Mouse (Mus musculus) CH12.LX (cell line): ENCODE data around the gene Vwc2l. TPM values are rescaled to one million over a fixed set of nuclear protein-coding genes. Genes with fewer than 3 reads are reported as not detected.

ENCODE experiments used
- DNase-seq: peaks from one replicate; pipeline ENCODE4 v3.0.0-alpha.2; 2013; ENCODE audit errors: extremely low read depth
- H3K27ac ChIP-seq: 2 replicates; pipeline ENCODE4 v1.5.1; 2012; ENCODE audit warnings: low read depth, mild to moderate bottlenecking, control low read depth, moderate library complexity; ENCODE audit not compliant: insufficient read depth
- H3K27me3 ChIP-seq: replicated peaks from 2 replicates; pipeline ENCODE3; 2012; ENCODE audit warnings: inconsistent platforms
- H3K36me3 ChIP-seq, 2 experiments: replicated peaks in 1 of 2; 2 replicates each; pipeline versions ENCODE3 to v1.6.1; 2012; ENCODE audit warnings: inconsistent platforms in 1 of 2, low read length in 1 of 2, mild to moderate bottlenecking in 1 of 2, mixed read lengths in 1 of 2, moderate library complexity in 1 of 2; ENCODE audit not compliant: control insufficient read depth in 1 of 2, insufficient read depth in 1 of 2
- H3K4me1 ChIP-seq, 2 experiments: 2 replicates each; pipeline ENCODE4 v1.6.1; 2012; ENCODE audit warnings: inconsistent platforms in 1 of 2, moderate library complexity in 1 of 2; ENCODE audit not compliant: insufficient read depth in 2 of 2, control insufficient read depth in 1 of 2
- H3K4me2 ChIP-seq: 2 replicates; pipeline ENCODE4 v1.6.1; 2012; ENCODE audit warnings: low read depth, mild to moderate bottlenecking, control low read depth; ENCODE audit not compliant: poor library complexity, insufficient read depth, severe bottlenecking
- H3K4me3 ChIP-seq, 3 experiments: fragments of 150-350 bp in 1 of 3; sonication (generic) in 1 of 3; replicated peaks in 1 of 3; 2 replicates each; pipeline versions ENCODE3 to v1.5.1; 2011 to 2012; ENCODE audit warnings: low read depth in 2 of 3, low read length in 2 of 3, mild to moderate bottlenecking in 2 of 3, moderate library complexity in 2 of 3, control low read depth in 1 of 3, improper control_type of control experiment in 1 of 3, inconsistent platforms in 1 of 3, mixed read lengths in 1 of 3; ENCODE audit not compliant: poor library complexity in 1 of 3
- H3K79me2 ChIP-seq: replicated peaks from 2 replicates; pipeline ENCODE4 v1.6.1; 2012; ENCODE audit warnings: mild to moderate bottlenecking, moderate library complexity; ENCODE audit not compliant: control insufficient read depth, poor library complexity, insufficient read depth, severe bottlenecking; ENCODE audit errors: extremely low read depth
- H3K9ac ChIP-seq: 2 replicates; pipeline ENCODE4 v1.6.1; 2012; ENCODE audit warnings: low read depth, mild to moderate bottlenecking, control low read depth, moderate library complexity; ENCODE audit not compliant: insufficient read depth
- H3K9me3 ChIP-seq: replicated peaks from 2 replicates; pipeline ENCODE3; 2012; ENCODE audit warnings: low read length, inconsistent platforms, mixed read lengths
- CTCF ChIP-seq, 2 experiments: IDR thresholded peaks in 1 of 2; conservative IDR thresholded peaks in 1 of 2; 2 replicates each; pipeline ENCODE4 v1.5.1; 2011 to 2012; ENCODE audit warnings: low read depth in 2 of 2, low read length in 2 of 2, improper control_type of control experiment in 1 of 2, inconsistent platforms in 1 of 2, mild to moderate bottlenecking in 1 of 2, moderate library complexity in 1 of 2
- E2F4 ChIP-seq: IDR thresholded peaks from 2 replicates; pipeline ENCODE4 v1.6.1; 2011; ENCODE audit warnings: low read depth, low read length, improper control_type of control experiment; ENCODE audit not compliant: insufficient replicate concordance
- EP300 ChIP-seq: IDR thresholded peaks from 2 replicates; pipeline ENCODE4 v1.6.1; 2011; ENCODE audit warnings: low read length, improper control_type of control experiment
- GABPA ChIP-seq: IDR thresholded peaks from 2 replicates; pipeline ENCODE4 v1.6.1; 2012; ENCODE audit warnings: low read depth, low read length, improper control_type of control experiment, inconsistent platforms; ENCODE audit not compliant: insufficient replicate concordance
- HCFC1 ChIP-seq: IDR thresholded peaks from 2 replicates; pipeline ENCODE4 v1.6.1; 2012; ENCODE audit warnings: low read depth, mild to moderate bottlenecking, inconsistent platforms, low read length, improper control_type of control experiment
- KAT2A ChIP-seq: IDR thresholded peaks from 2 replicates; pipeline ENCODE4 v1.6.1; 2012; ENCODE audit warnings: low read length, improper control_type of control experiment, inconsistent platforms; ENCODE audit not compliant: insufficient replicate concordance
- MAFK ChIP-seq: IDR thresholded peaks from 2 replicates; pipeline ENCODE4 v1.6.1; 2011; ENCODE audit warnings: low read length, improper control_type of control experiment; ENCODE audit not compliant: insufficient replicate concordance
- MAX ChIP-seq: IDR thresholded peaks from 2 replicates; pipeline ENCODE4 v1.6.1; 2011; ENCODE audit warnings: low read length, improper control_type of control experiment
- MAZ ChIP-seq: IDR thresholded peaks from 2 replicates; pipeline ENCODE4 v1.6.1; 2012; ENCODE audit warnings: low read depth, mild to moderate bottlenecking, inconsistent platforms, low read length, improper control_type of control experiment, moderate library complexity
- MEF2A ChIP-seq: IDR thresholded peaks from 2 replicates; pipeline ENCODE4 v1.6.1; 2014; ENCODE audit warnings: low read depth, mild to moderate bottlenecking, inconsistent platforms, low read length, improper control_type of control experiment, borderline replicate concordance
- MXI1 ChIP-seq: IDR thresholded peaks from 2 replicates; pipeline ENCODE4 v1.6.1; 2011; ENCODE audit warnings: mild to moderate bottlenecking, low read depth, low read length, improper control_type of control experiment
- MYC ChIP-seq: IDR thresholded peaks from 2 replicates; pipeline ENCODE4 v1.6.1; 2011; ENCODE audit warnings: low read depth, mild to moderate bottlenecking, improper control_type of control experiment, low read length
- PAX5 ChIP-seq: IDR thresholded peaks from 2 replicates; pipeline ENCODE4 v1.6.1; 2012; ENCODE audit warnings: low read length, inconsistent platforms, mixed read lengths
- POLR2A ChIP-seq: IDR thresholded peaks from 2 replicates; pipeline ENCODE4 v1.6.1; 2011; ENCODE audit warnings: low read depth, mild to moderate bottlenecking, improper control_type of control experiment, low read length
- POLR2AphosphoS2 ChIP-seq: IDR thresholded peaks from 2 replicates; pipeline ENCODE4 v1.6.1; 2011; ENCODE audit warnings: low read depth, low read length, improper control_type of control experiment
- RCOR1 ChIP-seq: conservative IDR thresholded peaks from 2 replicates; pipeline ENCODE4 v1.6.1; 2012; ENCODE audit warnings: low read depth, mild to moderate bottlenecking, inconsistent platforms, low read length, improper control_type of control experiment
- SIN3A ChIP-seq: IDR thresholded peaks from 2 replicates; pipeline ENCODE4 v1.6.1; 2012; ENCODE audit warnings: low read length, improper control_type of control experiment, inconsistent platforms
- SMC3 ChIP-seq: IDR thresholded peaks from 2 replicates; pipeline ENCODE4 v1.6.1; 2011; ENCODE audit warnings: low read depth, low read length, improper control_type of control experiment
- TBP ChIP-seq: conservative IDR thresholded peaks from 2 replicates; pipeline ENCODE4 v1.6.1; 2011; ENCODE audit warnings: low read depth, low read length, improper control_type of control experiment
- TCF12 ChIP-seq: IDR thresholded peaks from 2 replicates; pipeline ENCODE4 v1.6.1; 2014; ENCODE audit warnings: low read depth, mild to moderate bottlenecking, inconsistent platforms, low read length, improper control_type of control experiment
- UBTF ChIP-seq: IDR thresholded peaks from 2 replicates; pipeline ENCODE4 v1.6.1; 2012; ENCODE audit warnings: low read depth, mild to moderate bottlenecking, inconsistent platforms, low read length, improper control_type of control experiment, moderate library complexity
- USF1 ChIP-seq: IDR thresholded peaks from 2 replicates; pipeline ENCODE4 v1.6.1; 2014; ENCODE audit warnings: low read depth, mild to moderate bottlenecking, inconsistent platforms, low read length, improper control_type of control experiment
- USF2 ChIP-seq: conservative IDR thresholded peaks from 2 replicates; pipeline ENCODE4 v1.6.1; 2011; ENCODE audit warnings: low read depth, low read length, improper control_type of control experiment
- ZKSCAN1 ChIP-seq: IDR thresholded peaks from 2 replicates; pipeline ENCODE4 v1.6.1; 2012; ENCODE audit warnings: low read depth, inconsistent platforms, low read length, improper control_type of control experiment, borderline replicate concordance
- ZMIZ1 ChIP-seq: IDR thresholded peaks from 2 replicates; pipeline ENCODE4 v1.6.1; 2012; ENCODE audit warnings: low read depth, mild to moderate bottlenecking, inconsistent platforms, low read length, improper control_type of control experiment
- dilution Hi-C: fragments of 300-500 bp; cut with MboI; formaldehyde crosslinking; loops from 2 replicates; pipeline ENCODE4 v1.14.3; 2020; ENCODE audit warnings: low sequenced_read_pairs; ENCODE audit not compliant: extremely low pct_unique_long_range_greater_than_20kb, extremely low pct_ligation_motif_present
- in situ Hi-C: fragments of 300-500 bp; cut with MboI; formaldehyde crosslinking; loops from 3 replicates; pipeline ENCODE4 v1.14.3; 2019; ENCODE audit warnings: low sequenced_read_pairs, low pct_ligation_motif_present, low pct_unique_long_range_greater_than_20kb, mixed read lengths
- polyA plus RNA-seq: library from polyadenylated mRNA; unstranded; fragments of >175 nt; gene quantifications from 2 replicates; pipeline ENCODE4 v1.2.1, GENCODE M21; 2012; ENCODE audit warnings: low read depth; ENCODE audit not compliant: insufficient read length
- total RNA-seq, 2 experiments: library from RNA; depleted of rRNA; stranded (reverse); fragments of 300-350 nt in 1 of 2; fragments of >200 nt in 1 of 2; gene quantifications; 2 replicates each; pipeline ENCODE4 v1.2.3; 2012 to 2014

Vwc2l gene
- total and polyA plus RNA-seq, 3 experiments = not detected

- dilution Hi-C loops (no loop called here), in situ Hi-C loops (no loop called here)
- no peak for DNase-seq
- H3K79me2 ChIP-seq = no peaks in the 10 kb centered on the region
- no peak overlapping the region for H3K4me3 ChIP-seq
- no peak overlapping the region for H3K4me2 ChIP-seq
- no peak overlapping the region for H3K9ac ChIP-seq
- H3K27ac ChIP-seq = no peak overlapping the region
- no peaks in the 10 kb centered on the region for H3K4me1 ChIP-seq
- no peak for TF ChIP-seq KAT2A
- no peak for TF ChIP-seq POLR2AphosphoS2
- TF ChIP-seq PAX5 = no peak
- TF ChIP-seq E2F4 = no peak
- TF ChIP-seq ZMIZ1 = no peak
- no peak for TF ChIP-seq ZKSCAN1
- TF ChIP-seq HCFC1 = no peak
- TF ChIP-seq SIN3A = no peak
- TF ChIP-seq MEF2A = no peak
- TF ChIP-seq SMC3 = no peak
- no peak for TF ChIP-seq USF1
- no peak for TF ChIP-seq MYC
- no peak for TF ChIP-seq MAFK
- TF ChIP-seq EP300 = no peak
- no peak for TF ChIP-seq RCOR1
- no peak for TF ChIP-seq GABPA
- TF ChIP-seq TBP = no peak
- TF ChIP-seq MAZ = no peak
- no peak for TF ChIP-seq UBTF
- H3K9me3 ChIP-seq = no peaks in the 10 kb centered on the region
- H3K27me3 ChIP-seq = no peaks in the 10 kb centered on the region
- no peaks in the 10 kb centered on the region for H3K36me3 ChIP-seq
Observed at GRCm38 (mm10) chr1:70884156-70884555, 158.6 kb downstream of the Vwc2l start.

- H3K4me2 ChIP-seq = no peak overlapping the region
- H3K79me2 ChIP-seq = no peaks in the 10 kb centered on the region
- no peak overlapping the region for H3K4me3 ChIP-seq
- TF ChIP-seq CTCF (conservative IDR thresholded peaks at IDR 0.05 in 1 of 2, IDR thresholded peaks at IDR 0.05 in 1 of 2; ENCODE audit: low read depth in 2 of 2, low read length in 2 of 2) (no peak), MAX (no peak), USF1 (no peak), POLR2A (no peak), MXI1 (no peak), UBTF (no peak), MAFK (no peak), USF2 (no peak), RCOR1 (no peak), TCF12 (no peak), PAX5 (no peak), GABPA (no peak), SMC3 (no peak)
- no peaks in the 10 kb centered on the region for H3K9me3 ChIP-seq
- in situ Hi-C loops (no loop called here), dilution Hi-C loops (no loop called here)
- H3K36me3 ChIP-seq = no peaks in the 10 kb centered on the region
- DNase-seq = no peak
- no peak overlapping the region for H3K9ac ChIP-seq
- H3K4me1 ChIP-seq = no peaks in the 10 kb centered on the region
- H3K27me3 ChIP-seq = no peaks in the 10 kb centered on the region
- no peak overlapping the region for H3K27ac ChIP-seq
Observed at GRCm38 (mm10) chr1:70902311-70902710, 176.8 kb downstream of the Vwc2l start.
